Mouse (Mus musculus): Measurements from ENCODE around the gene Mt4.

- no peak for TF ChIP-seq POLR2A (IDR thresholded peaks at IDR 0.05; ENCODE audit: control insufficient read depth in 1 of 2, insufficient read depth in 1 of 2, low read depth in 1 of 2, low read length in 2 of 2, poor library complexity in 1 of 2)
- TF ChIP-seq EP300 (IDR thresholded peaks at IDR 0.05; ENCODE audit: low read depth in 1 of 2, low read length in 2 of 2), result no peak
- no peak for TF ChIP-seq POLR2AphosphoS2 (IDR thresholded peaks at IDR 0.05; ENCODE audit: low read length)
- no peak for TF ChIP-seq TBP (IDR thresholded peaks at IDR 0.05; ENCODE audit: low read depth, low read length)
- no peak for TF ChIP-seq CTCF (IDR thresholded peaks at IDR 0.05 in 2 of 3, conservative IDR thresholded peaks at IDR 0.05 in 1 of 3; ENCODE audit: control insufficient read depth in 1 of 3, insufficient read depth in 1 of 3, low read depth in 2 of 3, low read length in 3 of 3, poor library complexity in 1 of 3, severe bottlenecking in 1 of 3)
- no peak for TF ChIP-seq SIN3A (IDR thresholded peaks at IDR 0.05; ENCODE audit: low read length)
- no peak for TF ChIP-seq E2F4 (IDR thresholded peaks at IDR 0.05; ENCODE audit: borderline replicate concordance, low read depth, low read length)
Measured at GRCm38 (mm10) chr8:94092848-94093247, 44.1 kb upstream of the Mt4 start.

All from MEL (cell line).